Mouse (Mus musculus) gastrocnemius, adult 18-20 months (tissue): ENCODE results near the gene Calr. TPM values are rescaled to one million over a fixed set of nuclear protein-coding genes. Genes with fewer than 3 reads are reported as not detected.
"Not testable (repeated sequence)": the region's sequence is repeated elsewhere in the genome, so short reads cannot be mapped to it uniquely, and the experiment has no call there.

Experiments
- DNase-seq: peaks from one replicate; pipeline ENCODE4 v3.0.0; 2021; ENCODE audit warnings: low spot score
- total RNA-seq, 2 experiments: library from RNA; stranded (reverse); gene quantifications; 2 replicates each; pipeline ENCODE4 v1.2.3; 2021

Gene Calr
- total RNA-seq, 2 experiments from 2014 or later: 145 to 160 TPM

DNA sequence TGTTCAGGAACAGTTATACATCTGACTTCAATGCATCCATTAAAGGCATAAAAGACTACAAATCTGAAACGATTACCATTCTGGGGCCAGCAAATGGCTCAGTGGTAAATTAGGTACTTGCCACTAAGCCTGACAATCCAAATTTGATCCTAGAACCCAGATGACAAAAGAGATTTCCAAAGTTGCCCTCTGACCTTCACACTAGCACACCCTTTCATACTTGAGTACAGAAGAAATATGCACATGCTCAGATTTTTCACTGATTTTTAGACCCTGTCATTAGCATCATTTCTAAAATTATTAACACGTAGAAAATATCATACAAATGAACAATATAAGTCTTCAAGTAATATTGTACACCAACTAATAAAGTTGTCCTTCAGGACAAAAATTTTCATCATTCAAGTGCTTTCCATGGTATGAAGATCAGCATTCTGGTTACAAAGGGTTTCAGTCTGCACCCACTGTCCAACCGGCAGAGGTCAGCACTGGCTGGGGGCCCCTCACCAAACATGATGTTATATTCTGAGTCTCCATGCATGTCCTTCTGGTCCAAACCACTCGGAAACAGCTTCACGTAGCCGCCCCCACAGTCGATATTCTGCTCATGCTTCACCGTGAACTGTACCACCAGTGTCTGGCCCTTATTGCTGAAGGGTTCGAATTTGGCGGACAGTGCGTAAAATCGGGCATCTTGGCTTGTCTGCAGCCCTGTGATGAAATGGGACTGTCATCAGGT, 1.2 kb downstream of the Calr start:
- DNase-seq: no peak

DNA sequence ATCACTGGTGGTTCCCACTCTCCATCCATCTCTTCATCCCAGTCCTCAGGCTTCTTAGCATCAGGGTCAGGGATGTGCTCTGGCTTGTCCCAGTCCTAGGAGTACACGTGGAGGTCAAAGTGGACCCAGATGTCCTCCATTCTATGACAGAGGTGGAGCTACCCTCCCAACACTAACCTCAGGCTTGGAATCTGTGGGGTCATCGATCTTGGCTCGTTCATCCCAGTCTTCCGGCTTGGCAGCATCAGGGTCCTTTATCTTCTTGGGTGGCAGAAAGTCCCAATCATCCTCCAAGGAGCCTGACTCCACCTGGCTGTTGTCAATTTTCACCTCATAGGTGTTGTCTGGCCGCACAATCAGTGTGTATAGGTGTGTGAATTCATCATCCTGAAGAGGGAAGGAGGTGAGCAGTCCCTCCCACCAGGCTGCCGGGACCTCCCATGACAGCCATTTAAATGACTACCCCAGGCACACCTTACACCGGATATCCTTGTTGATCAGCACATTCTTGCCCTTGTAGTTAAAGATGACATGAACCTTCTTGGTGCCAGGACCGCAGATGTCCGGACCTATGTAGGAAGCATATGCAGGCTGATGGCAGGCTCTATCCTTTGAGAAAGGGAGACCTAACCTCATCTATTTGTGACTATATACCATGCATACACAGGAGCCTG, 2.2 kb downstream of the Calr start:
- DNase-seq: no peak

- no peak for DNase-seq
Measured at GRCm38 (mm10) chr8:84841514-84841913, 5.2 kb downstream of the Calr start.

GRCm38 (mm10) chr8:84840248-84840999, 6.3 kb downstream of the Calr start, which contains the start of gene Rad23a:
Gene Rad23a, minus strand, starts transcription at chr8:84840665.
- peak; percentile 89 for DNase-seq

- no peak for DNase-seq
Measured at GRCm38 (mm10) chr8:84839875-84840247, 6.9 kb downstream of the Calr start.

- DNase-seq: no peak
Measured at GRCm38 (mm10) chr8:84839411-84839810, 7.3 kb downstream of the Calr start.

GRCm38 (mm10) chr8:84838513-84838912, 8.2 kb downstream of the Calr start:
- no peak for DNase-seq

- no peak for DNase-seq
Measured at GRCm38 (mm10) chr8:84837912-84838470, 8.7 kb downstream of the Calr start.

DNA sequence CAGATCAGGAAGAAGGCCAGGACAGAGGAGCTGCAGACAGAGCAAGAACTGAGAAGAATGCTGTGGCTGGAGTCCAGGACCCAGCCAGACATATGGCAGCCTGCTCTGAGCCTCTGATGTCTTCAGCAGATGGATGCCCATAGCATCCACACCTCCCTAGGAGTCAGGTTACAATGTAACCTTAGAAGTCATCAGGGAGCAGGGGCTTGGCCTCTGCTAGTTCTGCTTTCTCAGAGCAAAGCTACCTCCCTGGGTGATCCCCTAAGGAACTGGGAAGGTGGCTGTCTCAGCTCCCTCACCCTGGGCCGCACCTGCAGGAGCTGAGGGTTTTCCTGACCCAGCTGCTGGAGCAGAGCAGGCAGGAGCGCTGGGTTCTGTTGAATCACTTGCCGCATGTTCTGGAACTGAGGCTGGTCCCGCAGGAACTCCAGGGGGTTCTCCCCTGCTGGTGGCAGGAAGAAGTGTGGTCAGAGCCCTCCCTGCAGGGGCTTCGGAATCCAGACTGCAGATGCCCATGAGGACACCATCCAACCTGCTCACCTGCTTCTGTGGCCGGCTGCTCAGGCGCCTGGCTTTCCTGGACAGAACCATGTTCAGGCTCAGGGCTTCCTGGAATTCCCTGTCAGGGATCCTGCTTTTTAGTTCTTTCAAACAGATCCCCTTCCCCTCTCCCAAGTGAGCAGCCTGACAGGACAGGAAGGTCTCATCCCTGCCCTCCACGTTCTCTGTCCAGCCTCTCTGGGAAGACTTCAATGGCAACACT, 9.4 kb downstream of the Calr start:
- DNase-seq: no peak

DNA sequence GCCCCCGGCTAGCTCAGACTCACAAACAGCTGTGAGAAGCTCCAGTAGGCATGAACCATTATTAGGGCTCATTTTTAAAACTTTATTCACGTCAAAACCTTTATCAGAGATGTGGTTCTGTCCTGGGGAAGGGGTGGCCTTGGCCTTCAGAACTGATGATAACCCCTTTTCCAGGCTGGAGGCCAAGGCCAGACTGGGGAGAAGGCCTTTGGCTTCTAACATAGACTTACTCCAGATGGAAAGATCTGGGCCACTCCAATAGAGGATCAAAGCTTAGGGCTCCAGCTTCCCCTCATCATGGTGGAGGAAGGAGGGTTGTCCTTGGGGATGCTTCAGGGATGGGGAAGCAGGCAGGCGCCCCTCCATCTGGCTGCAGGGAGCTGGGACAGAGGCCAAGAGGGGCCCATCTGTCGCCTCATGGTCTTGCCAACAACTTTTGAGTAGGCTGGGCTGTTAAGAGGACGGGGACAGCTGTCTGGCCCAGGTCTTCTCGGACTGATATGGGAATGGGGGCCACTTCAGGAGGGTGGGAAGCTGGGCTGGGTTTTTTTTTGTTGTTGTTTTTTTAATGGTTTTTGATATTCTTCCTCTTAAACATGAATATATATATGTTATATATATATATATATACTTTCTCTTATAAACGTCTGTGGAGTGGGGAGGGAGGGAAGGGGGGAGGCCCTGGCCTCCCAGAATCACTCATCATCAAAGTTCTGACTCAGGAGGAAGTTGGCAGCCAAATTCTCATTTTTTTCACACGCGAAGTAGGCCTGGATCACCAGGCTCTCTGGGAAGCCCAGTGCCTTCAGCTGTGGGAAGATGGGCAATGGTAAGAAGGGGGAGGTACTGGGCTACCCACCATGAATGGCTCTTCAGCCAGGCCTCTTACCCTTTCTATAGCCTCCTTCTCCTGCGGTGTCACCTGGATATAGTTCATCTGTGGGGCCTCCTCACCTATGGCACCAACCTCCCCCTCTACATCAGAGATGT, 11.6 kb downstream of the Calr start:
- no peak for DNase-seq

- no peak for DNase-seq
Measured at GRCm38 (mm10) chr8:84834002-84834865, 12.5 kb downstream of the Calr start.

- no peak for DNase-seq
Measured at GRCm38 (mm10) chr8:84832759-84833742, 13.7 kb downstream of the Calr start.

GRCm38 (mm10) chr8:84832034-84832717, 14.6 kb downstream of the Calr start:
- DNase-seq: peak; percentile 75

- DNase-seq: peak; percentile 70
Measured at GRCm38 (mm10) chr8:84831490-84831889, 15.2 kb downstream of the Calr start, which contains the start of gene Gadd45gip1. Gene Gadd45gip1, plus strand, starts transcription at chr8:84831522.

DNA sequence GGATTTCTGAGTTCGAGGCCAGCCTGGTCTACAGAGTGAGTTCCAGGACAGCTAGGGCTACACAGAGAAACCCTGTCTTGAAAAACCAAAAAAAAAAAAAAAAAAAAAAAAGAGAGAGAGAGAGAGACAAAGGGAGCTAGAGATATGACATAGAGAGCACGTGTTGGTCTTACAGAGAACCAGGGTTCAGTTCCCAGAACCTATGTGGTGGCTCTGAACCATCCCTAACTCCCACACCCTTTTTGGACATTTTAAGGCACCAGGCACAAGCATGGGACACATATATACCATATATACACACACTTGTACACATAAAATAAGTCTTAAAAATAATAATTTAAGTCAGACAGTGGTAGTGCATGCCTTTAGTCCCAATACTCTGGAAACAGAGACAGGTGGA, 20.2 kb downstream of the Calr start:
- DNase-seq: not testable (repeated sequence)

GRCm38 (mm10) chr8:84825636-84826035, 21.1 kb downstream of the Calr start:
- no peak for DNase-seq

GRCm38 (mm10) chr8:84823653-84824052, 23.1 kb downstream of the Calr start:
- no peak for DNase-seq
